Mouse (Mus musculus) CD4-positive naive resting alpha-beta T cell, adult 76 days (primary cell): ENCODE data around the gene Serpinb8. TPM values are rescaled to one million over a fixed set of nuclear protein-coding genes. Genes with fewer than 3 reads are reported as not detected.

Experiments
- total RNA-seq: library from RNA; stranded (reverse); gene quantifications from one replicate; pipeline ENCODE4 v1.2.4, GENCODE M21; 2023

Serpinb8 gene
- 0.97 TPM for total RNA-seq

DNA sequence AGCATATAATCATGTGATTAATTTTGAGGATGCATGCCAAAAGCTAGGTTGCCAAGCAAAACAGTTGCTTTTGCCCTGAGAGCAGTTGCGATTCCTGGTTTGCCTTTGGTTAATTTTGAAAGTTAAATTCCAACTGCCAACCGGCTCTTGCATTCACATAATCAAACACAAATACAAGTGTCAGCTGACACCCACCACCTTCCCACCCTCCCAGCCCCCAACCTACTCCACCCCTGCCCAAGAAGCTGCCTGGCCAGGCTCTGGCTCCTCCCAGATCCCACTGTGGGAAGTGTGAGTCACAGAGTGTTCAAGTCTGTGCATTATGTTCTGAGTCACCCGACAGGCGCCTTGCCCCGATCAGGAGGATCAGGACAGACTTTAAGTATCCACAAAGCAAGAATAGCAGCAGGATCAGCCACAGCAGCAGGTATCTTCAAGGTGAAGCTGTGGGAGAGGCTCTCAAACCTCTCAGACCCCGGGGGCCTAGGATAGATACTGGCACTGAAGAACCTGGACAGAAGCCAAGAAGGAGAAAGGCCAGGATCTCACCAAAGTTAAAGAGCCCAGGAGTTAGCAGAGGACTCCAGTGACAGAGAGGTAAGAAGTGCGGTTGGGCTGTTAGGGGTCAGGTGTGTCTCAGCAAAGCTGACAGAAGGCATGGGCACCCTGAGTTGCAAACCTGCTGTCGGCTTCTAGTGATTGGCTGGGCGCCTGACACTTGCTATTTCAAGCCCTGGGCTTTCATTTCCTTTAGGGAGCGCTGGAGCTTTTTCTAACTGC, at the start of gene Serpinb8:
Serpinb8 (plus strand) TSS at position 316 of the 780 bp plus-strand sequence.

Other genes starting within 250 kb of the Serpinb8 start
- gene Serpinb11, start 228.8 kb upstream of the Serpinb8 start, total RNA-seq: not detected
- gene Serpinb7, start 190.4 kb upstream of the Serpinb8 start, total RNA-seq: not detected
- not detected for gene Serpinb2, start 78.6 kb upstream of the Serpinb8 start, total RNA-seq